Mouse (Mus musculus) neural tube, embryonic 15.5 days (tissue): ENCODE measurements around the gene Kcnh7. TPM values are rescaled to one million over a fixed set of nuclear protein-coding genes. Genes with fewer than 3 reads are reported as not detected.
A peak's percentile ranks its signal among the peaks of the same experiment; 100 is the strongest.

Experiments
- ATAC-seq: fragments of 200-750 bp; cut with Nextera tagmentation; 2 replicates; pipeline ENCODE4 v1.8.0; 2017; ENCODE audit warnings: mild to moderate bottlenecking, moderate TSS enrichment, moderate library complexity; ENCODE audit not compliant: low FRiP score
- H3K27ac ChIP-seq: fragments of 300-500 bp; sonication (generic); replicated peaks from 2 replicates; pipeline ENCODE4 v1.5.1; 2015; ENCODE audit warnings: mild to moderate bottlenecking, inconsistent platforms
- H3K27me3 ChIP-seq: fragments of 300-500 bp; sonication (generic); replicated peaks from 2 replicates; pipeline ENCODE4 v1.6.1; 2015; ENCODE audit warnings: inconsistent platforms
- H3K36me3 ChIP-seq: fragments of 300-500 bp; sonication (generic); 2 replicates; pipeline ENCODE4 v1.6.1; 2015; ENCODE audit warnings: inconsistent platforms
- H3K4me1 ChIP-seq: fragments of 300-500 bp; sonication (generic); 2 replicates; pipeline ENCODE4 v1.6.1; 2015; ENCODE audit warnings: inconsistent platforms
- H3K4me2 ChIP-seq: fragments of 300-500 bp; sonication (generic); 2 replicates; pipeline ENCODE4 v1.6.1; 2015; ENCODE audit warnings: inconsistent platforms, mild to moderate bottlenecking, moderate library complexity
- H3K4me3 ChIP-seq: fragments of 300-500 bp; sonication (generic); replicated peaks from 2 replicates; pipeline ENCODE4 v1.5.1; 2015; ENCODE audit warnings: mild to moderate bottlenecking, inconsistent platforms
- H3K9ac ChIP-seq: fragments of 300-500 bp; sonication (generic); replicated peaks from 2 replicates; pipeline ENCODE4 v1.6.1; 2015; ENCODE audit warnings: mild to moderate bottlenecking, inconsistent platforms
- H3K9me3 ChIP-seq: fragments of 300-500 bp; sonication (generic); replicated peaks from 2 replicates; pipeline ENCODE4 v1.6.1; 2016; ENCODE audit warnings: inconsistent platforms
- WGBS: fragments of 180-500 bp; shearing (Covaris S2); methylation state at CpG from one replicate; pipeline ENCODE4 v1.1.7; 2015; ENCODE audit warnings: mixed read lengths; 5-methylcytosine and 5-hydroxymethylcytosine counted together
- polyA plus RNA-seq: library from polyadenylated mRNA; unstranded; fragments of >200 nt; fragmentation: Nextera tagmentation; extraction: Ambion mirVana; gene quantifications from 2 replicates; pipeline ENCODE4 v1.2.1, GENCODE M21; 2015

The Kcnh7 gene
- polyA plus RNA-seq, 1 experiment from 2014 or later = 10.6 TPM

DNA sequence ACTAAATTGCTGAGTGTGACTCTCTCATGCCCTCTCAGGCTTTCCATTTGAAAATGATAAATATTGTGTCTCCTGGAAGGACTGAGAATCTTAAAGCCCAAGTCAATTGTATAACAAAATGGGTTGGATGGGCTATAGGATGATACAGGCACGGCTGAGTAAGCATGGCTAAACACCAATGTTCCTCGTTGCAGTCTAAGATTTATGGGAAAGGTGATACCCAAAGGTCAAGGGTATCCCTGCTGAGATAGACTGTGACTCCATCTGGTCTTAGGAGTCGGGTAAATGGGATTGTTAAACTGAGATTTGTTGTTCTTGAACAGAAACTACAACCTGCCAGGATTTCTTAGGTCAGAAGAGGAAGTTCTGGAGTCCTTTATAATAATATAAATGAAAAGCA lies 256.0 kb downstream of the Kcnh7 start:
- Histone ChIP-seq H3K9me3 (no peaks in the 10 kb centered on the region), H3K4me2 (no peak overlapping the region), H3K4me1 (no peaks in the 10 kb centered on the region), H3K27ac (no peak overlapping the region), H3K27me3 (no peaks in the 10 kb centered on the region), H3K36me3 (no peaks in the 10 kb centered on the region), H3K9ac (no peak overlapping the region), H3K4me3 (no peak overlapping the region)
- WGBS = 20% methylated on average over 3 of the region's 3 CpGs
- no peak for ATAC-seq

DNA sequence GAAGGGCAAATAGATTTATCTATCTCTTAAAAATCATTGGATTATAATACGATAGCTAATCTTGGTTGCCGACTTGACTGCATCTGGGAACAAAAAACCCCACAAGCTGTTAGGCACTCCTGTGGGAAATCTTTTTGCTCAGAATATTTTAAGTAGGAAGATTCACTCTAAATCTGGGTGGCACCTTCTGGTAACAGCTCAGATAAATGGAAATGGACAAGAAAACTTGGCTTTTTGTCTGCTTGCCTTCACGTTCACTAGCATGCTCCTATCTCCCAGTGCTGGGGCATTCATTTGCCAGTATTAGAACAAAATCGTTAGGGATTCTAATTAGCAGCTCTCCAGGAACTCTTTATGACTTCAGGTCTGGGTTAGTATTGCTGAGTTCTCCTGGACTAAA lies 260.3 kb downstream of the Kcnh7 start:
- no peak for ATAC-seq
- H3K9ac ChIP-seq = no peak overlapping the region
- H3K4me1 ChIP-seq = no peaks in the 10 kb centered on the region
- H3K27me3 ChIP-seq = no peaks in the 10 kb centered on the region
- WGBS = 47% methylated on average over 4 of the region's 4 CpGs
- H3K9me3 ChIP-seq = no peaks in the 10 kb centered on the region
- H3K36me3 ChIP-seq = no peaks in the 10 kb centered on the region
- no peak overlapping the region for H3K4me3 ChIP-seq
- no peak overlapping the region for H3K27ac ChIP-seq
- H3K4me2 ChIP-seq = no peak overlapping the region

DNA sequence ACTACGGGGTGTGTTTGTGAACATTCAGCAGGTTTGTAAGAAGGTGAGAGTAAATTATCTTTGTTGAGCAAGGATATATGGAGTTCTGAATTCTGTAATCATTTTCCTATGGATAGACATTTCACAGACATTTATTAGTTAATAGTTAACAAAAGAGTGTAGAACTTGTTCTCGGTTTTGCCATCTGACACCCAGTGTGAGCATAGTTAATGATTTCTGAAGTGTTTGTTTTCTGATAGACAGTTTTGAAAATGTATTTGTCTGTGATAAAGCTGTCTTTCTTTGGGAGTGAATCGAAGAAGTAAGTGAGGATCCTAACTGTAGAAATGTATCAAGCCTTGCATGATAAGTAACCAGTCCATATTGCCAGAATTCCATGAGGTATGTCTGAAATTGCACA lies 276.4 kb downstream of the Kcnh7 start:
- Histone ChIP-seq H3K27ac (no peak overlapping the region), H3K4me2 (no peak overlapping the region), H3K4me1 (no peaks in the 10 kb centered on the region), H3K9me3 (no peaks in the 10 kb centered on the region), H3K4me3 (no peak overlapping the region), H3K9ac (no peak overlapping the region), H3K27me3 (no peaks in the 10 kb centered on the region), H3K36me3 (no peaks in the 10 kb centered on the region)
- ATAC-seq = no peak
- WGBS = 89% methylated on average over 3 of the region's 3 CpGs

DNA sequence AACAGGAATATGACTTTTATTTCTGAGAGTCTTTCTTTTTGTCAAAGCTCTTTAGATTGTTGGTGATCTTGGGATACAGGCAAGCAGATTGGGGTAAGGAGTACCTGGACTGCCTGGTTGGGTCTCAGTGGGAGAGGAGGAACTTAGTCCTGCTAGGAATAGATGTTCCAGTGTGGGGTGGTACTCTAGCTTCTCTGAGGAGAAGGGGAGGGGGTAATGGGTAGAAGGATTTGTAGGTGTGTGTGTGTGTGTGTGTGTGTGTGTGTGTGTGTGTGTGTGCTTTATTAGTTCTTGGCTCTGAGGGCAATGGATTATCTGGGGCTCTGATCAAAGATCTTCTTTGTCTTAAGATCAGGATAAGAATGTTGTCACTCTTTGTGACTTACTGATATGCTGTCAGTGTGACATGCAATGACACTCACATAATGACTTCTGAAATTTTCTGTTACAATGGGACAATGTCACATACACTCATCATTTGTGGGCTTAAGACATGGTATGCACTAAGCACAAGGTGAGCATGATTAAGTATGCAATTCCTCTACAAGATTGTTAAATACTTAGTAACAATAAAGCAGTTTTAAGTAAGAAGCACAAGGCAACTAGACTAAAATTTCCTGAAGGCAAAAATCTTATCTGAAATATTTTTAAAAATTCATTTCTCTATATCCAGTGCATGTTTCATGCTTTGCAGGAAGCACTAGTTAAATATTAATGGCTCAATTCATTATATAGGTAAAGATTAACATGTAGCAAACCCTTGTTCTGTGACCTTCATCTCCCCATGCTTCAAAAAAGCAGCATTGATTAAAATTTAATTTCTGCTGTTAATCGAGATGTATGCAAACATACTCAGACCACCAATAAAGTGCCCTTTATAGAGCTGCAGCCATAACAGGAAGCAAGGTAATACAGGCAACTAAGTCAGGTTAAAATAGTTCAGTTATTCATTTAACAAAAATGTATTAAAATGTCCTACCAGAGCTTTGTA lies 281.4 kb downstream of the Kcnh7 start:
- ATAC-seq = no peak

DNA sequence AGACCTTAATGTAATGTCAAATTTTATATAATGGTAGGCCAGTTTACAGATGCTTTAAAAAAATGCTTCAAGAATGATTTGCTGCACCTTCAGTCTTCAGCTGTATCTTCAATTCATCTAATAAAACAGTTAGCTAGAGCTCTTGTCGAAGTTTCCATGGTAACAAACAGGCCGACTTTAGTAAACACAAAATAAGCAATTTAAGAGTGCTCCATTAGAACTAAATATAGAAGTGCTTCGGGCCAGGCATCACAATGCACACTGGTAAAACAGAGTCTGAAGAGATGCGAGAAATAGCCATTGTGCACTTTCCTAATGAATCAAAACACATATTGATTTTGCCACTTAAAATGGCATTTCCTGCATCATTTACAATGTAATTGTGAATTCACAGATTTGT lies 305.3 kb downstream of the Kcnh7 start:
- Histone ChIP-seq H3K27ac (no peak overlapping the region), H3K9me3 (no peaks in the 10 kb centered on the region), H3K9ac (no peak overlapping the region), H3K36me3 (no peaks in the 10 kb centered on the region), H3K4me2 (no peak overlapping the region), H3K4me1 (no peaks in the 10 kb centered on the region; the same call in 1 of the 2 replicates), H3K27me3 (no peaks in the 10 kb centered on the region), H3K4me3 (no peak overlapping the region)
- ATAC-seq = no peak
- 36% methylated on average over 4 of the region's 4 CpGs for WGBS

More for the DNA sequence above, 281.4 kb downstream of the Kcnh7 start:
- 71% methylated on average over 1 of the region's 1 CpGs for WGBS
- Histone ChIP-seq H3K27ac (no peak overlapping the region), H3K4me1 (no peaks in the 10 kb centered on the region), H3K9ac (no peak overlapping the region), H3K4me3 (no peak overlapping the region), H3K36me3 (no peaks in the 10 kb centered on the region), H3K4me2 (no peak overlapping the region), H3K9me3 (no peaks in the 10 kb centered on the region), H3K27me3 (no peaks in the 10 kb centered on the region)

DNA sequence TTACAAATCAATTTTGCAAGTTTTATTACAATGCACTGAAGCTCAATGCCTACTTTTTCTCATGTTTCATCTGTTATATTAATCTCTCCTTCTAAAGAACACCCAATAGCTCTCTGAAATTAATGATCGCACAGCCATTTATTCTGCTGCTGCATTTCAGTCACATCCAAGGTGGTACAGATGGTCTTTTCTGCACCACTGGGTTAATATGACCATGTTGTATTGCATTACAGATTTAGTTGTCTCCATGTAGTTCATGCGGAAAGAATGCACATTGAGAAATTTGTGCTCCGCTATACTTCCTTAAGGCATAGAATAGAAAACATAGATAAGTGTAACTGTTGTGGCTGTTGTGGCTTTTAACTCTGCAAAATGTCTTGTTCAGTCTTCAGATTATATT lies 328.7 kb downstream of the Kcnh7 start:
- Histone ChIP-seq H3K36me3 (no peaks in the 10 kb centered on the region), H3K27me3 (no peaks in the 10 kb centered on the region), H3K4me1 (no peaks in the 10 kb centered on the region), H3K27ac (no peak overlapping the region), H3K9ac (no peak overlapping the region), H3K9me3 (no peaks in the 10 kb centered on the region), H3K4me3 (no peak overlapping the region), H3K4me2 (no peak overlapping the region)
- ATAC-seq = no peak
- WGBS = 61% methylated on average over 3 of the region's 3 CpGs

DNA sequence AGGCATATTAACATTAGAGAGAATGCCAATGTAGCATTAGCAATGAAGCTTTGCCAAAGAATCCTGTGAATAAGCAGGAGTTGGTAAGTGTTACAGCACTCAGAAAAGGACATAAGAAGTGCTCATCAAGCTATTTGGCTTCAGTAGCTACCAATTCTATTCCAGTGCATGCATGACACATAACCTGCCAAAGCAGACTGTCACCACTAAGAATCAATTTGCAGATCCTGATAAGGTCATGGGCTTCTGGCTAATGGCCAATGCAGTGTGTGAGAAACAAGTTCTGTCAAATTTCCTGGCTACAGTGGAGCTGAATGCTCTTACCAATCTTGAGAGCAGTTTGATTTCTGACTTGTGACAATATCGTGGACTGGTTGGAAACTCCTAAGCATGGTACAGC lies 341.5 kb downstream of the Kcnh7 start:
- Histone ChIP-seq H3K4me1 (no peaks in the 10 kb centered on the region), H3K4me3 (no peak overlapping the region), H3K27me3 (no peaks in the 10 kb centered on the region), H3K4me2 (no peak overlapping the region), H3K27ac (no peak overlapping the region), H3K9ac (no peak overlapping the region), H3K36me3 (no peaks in the 10 kb centered on the region), H3K9me3 (no peaks in the 10 kb centered on the region)
- WGBS = 88% methylated on average over 1 of the region's 1 CpGs
- no peak for ATAC-seq

DNA sequence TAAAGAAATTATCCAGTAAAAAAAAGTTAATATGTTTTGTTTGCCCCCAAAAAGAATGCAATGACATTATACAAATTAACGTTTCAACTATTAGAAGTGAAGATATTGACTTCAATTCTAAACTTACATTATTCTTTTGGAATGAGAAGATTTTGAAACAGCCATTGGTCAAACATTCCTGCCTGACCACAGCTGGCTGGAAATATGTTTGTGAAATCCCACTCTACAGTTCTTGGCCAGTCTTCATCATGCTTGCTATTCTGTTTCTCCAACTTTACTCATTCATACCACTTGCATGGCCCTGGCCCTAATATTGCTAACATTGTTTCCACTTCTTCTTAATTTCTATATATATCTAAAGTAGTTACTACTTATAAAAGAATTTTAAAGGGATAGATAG lies 349.8 kb downstream of the Kcnh7 start:
- WGBS = 93% methylated on average over 1 of the region's 1 CpGs
- ATAC-seq = no peak
- H3K27me3 ChIP-seq = no peaks in the 10 kb centered on the region
- H3K36me3 ChIP-seq = no peaks in the 10 kb centered on the region
- H3K4me1 ChIP-seq = no peaks in the 10 kb centered on the region
- H3K27ac ChIP-seq = no peak overlapping the region
- no peak overlapping the region for H3K4me2 ChIP-seq
- H3K9ac ChIP-seq = no peak overlapping the region
- H3K4me3 ChIP-seq = no peak overlapping the region
- no peaks in the 10 kb centered on the region for H3K9me3 ChIP-seq

DNA sequence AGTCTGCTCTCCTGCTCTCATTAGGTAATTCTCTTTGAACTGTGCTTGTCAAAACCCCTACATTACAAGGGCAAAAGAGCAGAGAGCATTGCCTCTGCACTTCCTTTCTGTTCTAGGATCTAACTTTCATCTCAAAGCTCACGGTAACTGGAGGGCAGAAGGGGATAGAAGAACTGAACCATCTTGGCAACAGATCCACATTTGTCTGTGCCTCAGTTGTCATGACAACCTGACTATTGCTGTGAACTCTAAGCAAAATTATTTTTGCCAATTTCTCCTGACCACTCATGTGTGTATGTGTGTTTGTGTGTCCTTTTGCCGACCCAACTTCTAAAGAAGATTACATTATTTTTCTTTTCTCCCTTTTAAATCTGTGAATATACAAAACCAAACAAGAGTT lies 364.9 kb downstream of the Kcnh7 start:
- no peak for ATAC-seq
- Histone ChIP-seq H3K27me3 (no peaks in the 10 kb centered on the region), H3K9me3 (no peaks in the 10 kb centered on the region), H3K4me3 (no peak overlapping the region), H3K4me1 (no peaks in the 10 kb centered on the region), H3K27ac (no peak overlapping the region), H3K4me2 (no peak overlapping the region), H3K9ac (no peak overlapping the region), H3K36me3 (no peaks in the 10 kb centered on the region)
- 58% methylated on average over 2 of the region's 2 CpGs for WGBS

DNA sequence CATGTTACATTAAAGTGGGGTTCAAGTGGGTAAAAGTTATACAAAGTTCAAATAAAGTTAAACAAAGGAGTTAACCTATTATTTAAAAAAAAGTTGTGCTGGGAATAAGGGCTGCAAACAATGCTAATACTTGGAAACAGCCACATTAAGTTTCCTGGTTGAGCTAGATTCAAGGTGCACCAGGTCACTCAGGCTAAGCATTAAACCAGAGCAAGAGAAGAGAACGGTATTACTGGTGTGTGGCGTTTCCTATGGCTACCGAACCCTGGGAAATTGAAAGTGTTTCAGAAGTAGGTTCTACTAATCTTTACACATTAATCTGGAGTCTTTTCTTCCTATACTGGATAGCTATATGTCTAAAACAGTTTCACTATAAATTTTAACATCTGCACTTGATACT lies 368.1 kb downstream of the Kcnh7 start:
- H3K9ac ChIP-seq = no peak overlapping the region
- H3K27ac ChIP-seq = no peak overlapping the region
- H3K4me3 ChIP-seq = no peak overlapping the region
- no peaks in the 10 kb centered on the region for H3K36me3 ChIP-seq
- H3K4me1 ChIP-seq = no peaks in the 10 kb centered on the region
- WGBS = 91% methylated on average over 3 of the region's 3 CpGs
- H3K4me2 ChIP-seq = no peak overlapping the region
- no peaks in the 10 kb centered on the region for H3K9me3 ChIP-seq
- ATAC-seq = no peak
- no peaks in the 10 kb centered on the region for H3K27me3 ChIP-seq

DNA sequence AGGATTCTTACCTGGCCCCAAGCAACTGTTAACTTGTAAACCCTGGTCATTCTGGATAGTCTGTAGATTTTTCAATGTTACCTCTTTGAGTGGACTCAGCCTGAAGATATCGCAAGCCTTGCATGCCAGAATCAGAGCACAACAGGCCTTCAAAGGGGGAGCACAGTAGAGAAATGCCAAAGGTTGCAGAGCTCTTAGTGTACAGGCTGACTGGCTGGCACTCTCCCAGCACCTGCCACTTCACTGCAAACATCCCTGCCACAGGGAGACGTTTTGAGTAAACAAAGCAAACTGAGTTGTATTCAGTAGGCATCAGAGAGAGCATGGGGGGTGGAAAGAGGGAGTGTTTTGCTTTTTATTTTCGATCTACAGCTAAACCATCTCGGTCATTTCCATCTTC lies 375.3 kb downstream of the Kcnh7 start:
- Histone ChIP-seq H3K4me3 (no peak overlapping the region), H3K9me3 (no peaks in the 10 kb centered on the region), H3K36me3 (no peaks in the 10 kb centered on the region), H3K4me1 (peaks cover 13% of the 10 kb centered on the region; the same call in 1 of the 2 replicates), H3K27ac (0 out of 2 replicates have a peak overlapping the region, but pooled peaks have one; percentile 11), H3K4me2 (no peak overlapping the region), H3K27me3 (no peaks in the 10 kb centered on the region), H3K9ac (no peak overlapping the region)
- no peak for ATAC-seq
- WGBS = 43% methylated on average over 4 of the region's 4 CpGs

DNA sequence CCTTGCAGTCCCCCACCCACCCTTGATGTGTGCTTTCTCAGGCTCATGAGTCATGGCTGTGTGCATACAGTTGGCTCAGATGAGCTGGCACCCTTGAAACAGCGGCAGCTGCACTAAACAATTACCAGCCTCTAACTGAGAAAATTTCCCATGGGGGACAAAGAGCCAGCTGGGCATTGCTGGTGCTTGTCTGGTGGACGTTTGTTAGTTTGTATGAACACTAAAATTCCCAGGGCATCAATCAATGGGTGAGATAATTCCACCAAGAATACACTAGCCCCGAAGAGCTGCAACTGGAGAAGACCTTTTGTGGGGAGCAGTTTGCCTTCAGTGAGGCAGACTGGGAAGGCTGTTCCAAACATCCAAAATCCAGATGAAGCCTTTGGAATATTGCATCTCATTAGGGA lies 376.6 kb downstream of the Kcnh7 start:
- H3K4me2 ChIP-seq = no peak overlapping the region; the same call in 1 of the 2 replicates
- H3K9ac ChIP-seq = no peak overlapping the region
- no peak overlapping the region for H3K27ac ChIP-seq
- H3K27me3 ChIP-seq = no peaks in the 10 kb centered on the region
- peaks cover 13% of the 10 kb centered on the region; the same call in 1 of the 2 replicates for H3K4me1 ChIP-seq
- WGBS = 18% methylated on average over 3 of the region's 3 CpGs
- no peaks in the 10 kb centered on the region for H3K9me3 ChIP-seq
- H3K4me3 ChIP-seq = no peak overlapping the region
- ATAC-seq = peak; percentile 92
- H3K36me3 ChIP-seq = no peaks in the 10 kb centered on the region
